Mouse (Mus musculus) fat pad, adult 2 months (tissue): ENCODE results near the gene Hccs.
"Not testable (repeated sequence)": the region's sequence is repeated elsewhere in the genome, so short reads cannot be mapped to it uniquely, and the experiment has no call there.

Source experiments
- DNase-seq: peaks from one replicate; pipeline ENCODE4 v3.0.0-alpha.2; 2011; ENCODE audit warnings: low read depth, low spot score; ENCODE audit errors: extremely low read depth

Gene Hccs

DNA sequence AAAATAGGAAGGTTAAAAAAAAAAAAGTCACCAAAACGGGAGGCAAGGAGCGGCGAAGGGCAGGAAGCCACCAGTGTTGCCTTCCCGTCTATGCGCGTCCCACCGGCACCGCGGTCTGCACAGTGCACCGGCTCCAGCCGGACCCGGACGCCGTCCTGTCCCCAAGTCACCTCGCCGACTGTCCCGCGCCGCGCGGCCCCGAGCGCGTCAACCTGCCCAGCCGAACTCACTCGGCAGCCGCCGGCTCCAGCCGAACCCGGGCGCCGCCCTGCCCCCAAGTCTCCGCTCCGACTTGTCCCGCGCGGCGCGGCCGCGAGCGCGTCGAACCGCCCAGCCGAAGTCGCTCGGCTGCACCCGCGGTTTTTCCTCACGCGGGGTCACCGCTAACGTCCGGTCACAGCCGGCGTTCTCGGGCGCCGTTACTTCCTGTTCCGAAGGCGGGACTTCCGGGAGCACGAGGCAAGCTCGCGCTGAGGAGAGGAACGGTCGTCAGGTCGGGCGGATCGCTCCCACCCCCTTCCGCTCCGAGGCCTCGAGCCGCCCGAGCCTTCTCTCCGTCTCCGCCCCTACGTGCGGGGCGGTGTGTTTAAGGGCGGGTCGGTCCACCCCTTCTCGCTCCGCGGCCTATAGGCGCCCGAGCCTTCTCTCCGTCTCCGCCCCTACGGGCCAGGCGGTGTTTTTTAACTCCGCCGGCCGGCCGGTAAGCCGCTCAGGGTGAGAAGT is at the start of gene Hccs:
Gene Hccs, minus strand, starts transcription at position 428 of the 723 bp plus-strand sequence.
- DNase-seq, result peak; percentile 23

DNA sequence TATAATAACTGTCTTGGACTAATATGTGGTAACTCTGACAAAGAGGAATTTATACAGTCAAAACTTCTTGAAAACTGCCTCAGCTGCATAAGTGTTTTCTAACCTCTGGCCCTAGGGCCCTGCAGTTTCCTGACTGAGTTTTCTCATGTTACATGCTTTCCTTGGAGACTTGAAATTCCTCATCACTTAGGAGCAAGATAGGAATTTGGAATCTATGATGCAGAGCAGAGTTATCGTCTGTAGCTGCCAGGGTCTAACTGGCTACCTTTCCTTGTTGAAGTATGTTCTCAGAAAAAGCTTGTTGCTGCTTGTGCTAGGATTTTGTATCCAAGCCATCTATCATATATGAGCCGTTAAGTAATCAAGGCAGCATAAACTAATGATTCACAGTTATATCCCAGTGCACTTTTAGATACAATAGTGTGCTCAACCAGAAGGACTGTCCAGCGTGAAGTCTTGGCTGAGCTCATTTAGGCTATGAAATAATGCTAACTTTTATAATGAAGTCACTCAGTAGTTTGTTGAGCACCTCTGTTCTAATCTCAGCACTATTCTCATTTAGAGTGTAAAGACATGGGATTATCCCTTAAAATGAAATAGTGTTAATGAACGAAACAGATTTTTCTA is 37.1 kb upstream of the Hccs start:
- DNase-seq, result no peak

DNA sequence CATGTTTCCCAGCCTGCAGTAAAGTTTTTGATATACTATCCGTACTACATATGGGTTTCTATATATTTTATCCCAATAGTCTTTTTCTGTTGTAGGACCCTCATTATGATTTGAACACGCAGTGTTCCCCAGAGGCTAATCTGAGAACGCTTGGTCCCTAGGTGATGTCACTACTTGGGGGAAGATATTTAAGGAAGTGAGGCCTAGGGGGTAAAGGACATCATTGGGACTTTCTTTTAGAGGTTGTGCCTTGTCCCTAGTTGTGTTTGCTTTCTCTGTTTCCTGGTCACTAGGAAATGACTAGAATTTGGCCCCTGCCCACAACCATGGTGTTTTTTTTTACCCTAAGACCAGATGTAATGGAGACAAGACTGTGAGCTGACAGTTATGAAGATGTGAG is 18.0 kb upstream of the Hccs start:
- no peak for DNase-seq

DNA sequence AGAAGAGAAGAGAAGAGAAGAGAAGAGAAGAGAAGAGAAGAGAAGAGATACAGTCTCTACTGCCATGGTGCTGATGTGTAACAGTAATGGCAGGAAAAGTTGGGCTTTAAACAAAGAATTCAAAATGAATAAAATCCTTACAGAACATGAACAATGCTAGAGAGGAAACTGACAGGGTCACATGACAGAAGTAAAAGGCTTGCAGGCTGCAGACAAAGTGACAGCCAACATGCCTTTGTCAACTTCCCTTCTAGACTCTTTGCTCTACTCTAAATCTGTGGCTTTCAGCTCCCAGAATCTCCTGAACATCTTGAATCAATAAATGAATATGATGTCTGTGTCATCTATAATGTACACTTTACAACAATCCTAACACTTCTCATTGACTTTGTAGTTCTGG is 17.4 kb upstream of the Hccs start:
- no peak for DNase-seq

DNA sequence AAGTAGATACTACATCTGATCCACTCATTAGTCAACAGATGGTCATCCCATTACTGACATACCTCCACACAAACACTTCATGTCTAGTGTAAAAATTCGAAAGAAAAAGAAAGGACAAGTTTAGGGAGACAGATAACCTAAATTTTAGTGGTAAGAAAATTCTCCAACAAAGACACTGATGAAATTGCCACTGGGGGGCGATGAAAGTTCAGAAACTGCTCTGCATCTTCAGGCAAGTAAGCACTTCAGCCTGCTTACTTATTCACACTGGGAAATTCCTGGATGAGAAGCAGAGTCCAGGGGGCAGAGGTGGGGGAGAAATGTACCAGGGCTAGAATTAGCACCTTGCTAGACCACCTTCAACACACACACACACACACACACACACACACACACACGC is 12.1 kb upstream of the Hccs start:
- no peak for DNase-seq

DNA sequence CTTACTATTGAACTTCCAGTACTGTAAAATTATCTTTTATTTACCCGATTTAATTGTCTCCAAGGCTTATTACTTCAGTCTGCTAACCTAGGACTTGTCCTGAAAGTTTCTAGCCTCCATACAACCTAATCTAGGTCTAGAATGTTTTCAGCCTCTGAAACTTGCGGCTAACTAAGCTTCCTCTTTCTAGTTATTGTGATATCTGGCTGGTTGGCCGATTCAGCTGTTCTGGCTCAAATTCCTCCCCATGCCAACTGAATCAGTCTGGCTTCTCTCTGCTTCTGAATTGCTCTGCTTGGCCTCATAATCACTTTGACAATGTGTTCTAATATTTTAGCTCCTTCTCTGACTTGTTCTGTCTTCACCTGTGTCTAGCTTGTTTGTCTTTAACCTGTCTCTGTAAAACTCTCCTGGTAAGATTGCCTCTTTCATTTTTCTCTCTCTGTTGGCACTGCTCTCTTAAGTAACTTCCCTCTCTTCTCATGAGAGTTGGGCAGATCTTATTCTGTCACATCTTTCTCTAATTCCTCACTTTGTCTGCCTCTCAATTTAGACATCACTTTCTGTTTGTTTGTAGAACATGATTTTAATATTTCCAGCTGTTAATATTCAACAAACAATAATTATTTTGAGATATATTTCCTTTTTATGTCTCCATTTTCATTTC is 5.9 kb upstream of the Hccs start:
- no peak for DNase-seq

DNA sequence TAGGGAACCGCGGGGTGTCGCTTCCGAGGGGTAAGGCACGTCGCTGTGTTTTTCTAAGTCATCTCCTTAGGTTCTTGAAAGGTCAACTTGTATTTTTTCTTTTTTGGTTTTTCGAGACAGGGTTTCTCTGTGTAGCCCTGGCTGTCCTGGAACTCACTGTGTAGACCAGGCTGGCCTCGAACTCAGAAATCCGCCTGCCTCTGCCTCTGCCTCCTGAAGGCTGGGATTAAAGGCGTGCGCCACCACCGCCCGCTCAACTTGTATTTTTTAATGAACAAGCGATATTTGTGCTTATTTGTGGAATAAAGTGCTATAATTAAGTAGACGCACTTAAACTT is 465 bp upstream of the Hccs start:
- not testable (repeated sequence) for DNase-seq

DNA sequence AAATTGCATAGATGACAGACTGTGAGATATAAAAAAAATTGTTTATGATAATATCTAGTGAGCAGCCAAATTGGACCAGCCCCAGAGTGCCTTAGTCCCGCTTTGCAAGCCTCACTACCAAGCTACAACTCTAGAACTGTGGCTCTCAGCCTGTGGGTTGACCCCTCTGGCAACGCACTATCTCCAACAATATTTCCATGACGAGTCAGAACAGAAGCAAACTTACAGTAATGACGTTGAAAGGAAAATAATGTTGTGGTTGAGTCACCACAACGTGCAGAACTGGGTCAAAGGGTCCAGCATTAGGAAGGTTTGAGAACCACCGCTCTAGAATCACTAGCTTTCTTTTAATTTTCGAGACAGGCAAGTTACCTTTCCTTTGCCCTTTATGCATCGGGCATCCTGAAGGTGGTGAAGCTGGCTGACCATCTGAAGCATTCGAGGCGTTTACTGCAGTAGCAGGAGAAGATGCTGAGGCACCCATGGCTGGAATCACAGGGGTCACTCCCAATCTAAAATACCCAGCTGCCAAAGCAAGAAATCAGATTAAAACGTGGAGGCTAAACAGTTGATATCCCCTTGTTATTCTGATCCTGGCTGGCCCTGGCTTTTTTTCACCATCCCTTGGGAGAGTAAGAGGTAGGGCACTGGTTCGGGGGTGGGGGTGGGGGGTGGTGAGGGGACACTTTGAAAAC is 959 bp downstream of the Hccs start:
- no peak for DNase-seq

DNA sequence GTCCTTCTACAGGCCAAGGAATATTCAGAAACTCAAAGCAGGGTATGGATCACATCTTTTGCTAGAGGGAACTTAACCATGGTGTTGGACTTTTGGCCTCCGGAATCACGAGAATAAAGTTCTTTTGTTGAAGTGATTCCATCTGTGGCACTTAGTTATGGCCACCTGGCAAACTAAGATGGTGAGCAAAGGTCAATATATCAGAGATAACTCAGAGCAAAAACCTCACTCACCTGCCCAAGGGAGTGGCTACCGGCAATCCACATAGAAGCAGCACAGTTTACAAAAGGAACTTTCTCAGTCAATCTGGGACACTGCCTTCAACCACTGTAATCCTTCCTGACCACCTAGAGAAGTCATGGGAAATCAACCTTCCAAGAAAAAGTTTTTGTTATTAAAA is 11.6 kb downstream of the Hccs start:
- no peak for DNase-seq

DNA sequence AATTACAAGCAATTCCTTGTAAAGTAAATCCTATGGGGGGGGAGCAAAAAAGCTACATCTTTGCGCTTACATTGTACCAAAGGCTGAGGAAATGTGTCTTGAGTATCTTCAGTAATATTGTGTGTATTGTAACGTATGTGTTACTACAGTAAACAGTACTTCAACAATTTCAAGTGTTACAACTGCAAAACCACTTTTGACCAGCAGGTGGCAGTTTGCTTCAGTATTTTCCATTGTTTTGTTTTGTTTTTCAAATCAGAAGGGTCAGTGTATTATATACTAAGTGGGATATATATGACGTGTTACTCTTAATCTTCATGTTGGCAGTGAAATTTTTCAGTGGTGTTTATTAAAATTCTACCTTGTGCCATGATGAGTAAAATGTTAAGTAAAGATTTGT is 16.2 kb downstream of the Hccs start:
- no peak for DNase-seq

DNA sequence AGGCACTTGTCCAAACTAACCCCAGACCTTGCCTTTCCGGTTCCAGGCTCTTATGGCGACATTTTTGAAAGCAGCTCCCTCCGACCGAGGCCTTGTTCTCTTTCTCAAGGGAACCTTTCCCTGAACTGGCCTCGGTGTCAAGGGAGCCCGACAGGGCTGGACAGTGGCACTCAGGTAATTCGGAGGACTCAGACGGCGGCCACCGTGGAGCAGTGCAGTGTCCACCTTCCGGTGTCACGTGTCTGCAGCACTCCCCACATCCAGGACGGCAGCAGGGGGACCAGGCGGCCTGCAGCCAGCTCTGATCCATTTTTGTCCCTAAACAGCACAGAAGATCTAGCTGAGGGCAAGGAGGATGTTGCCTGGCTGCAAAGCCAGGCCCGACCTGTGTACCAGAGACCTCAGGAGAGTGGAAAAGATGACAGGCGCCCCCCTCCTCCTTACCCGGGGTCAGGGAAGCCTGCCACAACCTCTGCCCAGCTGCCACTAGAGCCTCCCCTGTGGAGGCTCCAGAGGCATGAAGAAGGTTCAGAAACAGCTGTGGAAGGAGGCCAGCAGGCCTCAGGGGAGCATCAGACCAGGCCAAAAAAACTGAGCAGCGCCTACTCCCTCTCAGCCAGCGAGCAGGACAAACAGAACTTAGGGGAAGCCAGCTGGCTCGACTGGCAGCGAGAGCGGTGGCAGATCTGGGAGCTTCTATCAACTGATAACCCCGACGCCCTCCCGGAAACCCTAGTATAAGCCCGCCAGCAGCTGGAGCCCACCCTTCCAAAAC is 17.7 kb downstream of the Hccs start:
- no peak for DNase-seq

DNA sequence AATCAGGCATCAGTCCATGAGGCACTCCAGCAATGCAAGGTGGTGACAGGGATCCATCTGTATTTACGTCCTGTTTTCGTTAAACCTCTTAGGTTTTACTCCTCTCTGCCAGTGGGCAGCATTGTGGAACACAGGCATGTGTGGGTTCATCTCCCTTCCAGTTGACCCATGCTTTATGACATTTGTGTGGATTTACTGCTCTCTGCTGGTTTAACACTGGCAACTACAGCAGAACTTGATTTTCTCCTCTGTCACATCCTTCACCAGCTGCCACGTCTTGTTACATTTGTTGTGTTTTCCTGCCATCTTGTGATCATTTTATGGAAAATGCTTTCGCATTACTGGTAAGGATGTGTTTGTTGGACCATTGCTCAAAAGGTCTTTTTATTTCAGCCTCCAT is 20.6 kb downstream of the Hccs start:
- DNase-seq, result no peak

DNA sequence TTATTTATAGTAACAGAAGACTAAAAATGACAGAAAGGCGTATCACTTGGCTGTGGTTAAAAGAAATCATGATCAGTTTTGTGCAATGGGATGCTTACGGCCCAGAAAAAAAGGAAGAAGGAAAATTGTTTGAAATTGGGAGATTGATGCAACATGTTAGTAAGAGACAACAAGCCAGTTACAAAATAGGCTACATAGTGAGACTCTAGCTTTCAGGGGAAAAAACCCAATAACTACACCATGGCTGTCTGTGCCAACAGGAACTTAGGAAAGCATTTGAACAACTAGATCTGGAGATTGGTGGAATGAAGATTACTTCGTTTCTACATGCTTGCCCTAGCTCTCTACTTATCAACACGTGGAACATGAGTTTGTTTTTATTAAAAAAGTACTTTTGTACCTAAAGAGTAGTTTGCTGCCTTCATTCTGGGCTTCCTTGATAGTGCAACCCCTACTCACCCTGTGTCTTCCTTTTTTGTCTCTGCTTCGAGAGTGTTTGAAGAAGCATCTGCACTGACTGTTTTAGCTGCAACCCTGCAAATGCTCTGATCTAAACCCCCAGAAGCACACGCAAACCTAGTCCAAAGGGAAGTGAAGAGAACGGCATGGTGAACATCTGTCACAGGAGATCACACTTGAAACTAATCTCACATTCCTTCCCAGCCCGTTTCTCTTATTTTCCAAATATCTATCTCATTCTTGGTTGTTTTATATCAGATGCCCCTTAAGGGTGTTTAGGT is 56.6 kb downstream of the Hccs start:
- DNase-seq, result no peak

DNA sequence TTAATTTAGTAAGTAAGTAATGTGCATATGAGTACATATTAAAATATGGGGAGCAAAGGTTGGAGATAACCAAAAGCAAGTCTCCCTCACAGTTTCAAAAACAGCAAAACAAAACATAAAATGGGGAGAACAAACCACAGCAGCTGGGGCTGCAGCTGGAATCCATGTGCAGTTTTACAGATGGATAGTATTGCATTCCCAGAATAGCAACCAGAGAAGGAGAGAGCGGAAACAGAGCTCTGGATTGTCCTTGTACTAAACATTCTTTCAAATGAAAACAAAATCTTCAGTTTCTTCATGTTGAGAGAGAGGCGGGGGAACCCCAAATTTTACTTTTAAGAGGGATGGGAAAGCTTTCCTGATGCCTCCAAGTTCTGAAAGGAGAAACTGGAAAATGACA is 58.0 kb downstream of the Hccs start:
- no peak for DNase-seq

DNA sequence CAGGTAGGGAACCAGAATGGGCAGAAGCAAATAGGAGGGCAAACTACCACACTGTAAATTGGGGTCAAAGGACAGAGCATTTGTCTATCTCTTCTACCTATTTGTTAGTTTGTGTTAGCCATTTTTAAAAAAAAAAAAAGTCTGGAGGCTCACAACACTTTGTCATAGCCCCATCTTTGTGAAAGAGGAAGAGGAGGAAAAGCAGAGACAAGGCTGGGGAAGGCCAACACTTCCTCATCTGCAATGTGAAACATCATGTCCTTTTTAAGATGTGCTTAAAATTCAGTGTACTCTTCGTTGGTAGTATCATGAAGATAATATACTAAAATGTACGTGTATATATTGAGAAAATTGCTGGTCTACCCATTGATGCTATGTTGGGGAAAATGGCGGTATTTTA is 59.1 kb downstream of the Hccs start:
- no peak for DNase-seq

DNA sequence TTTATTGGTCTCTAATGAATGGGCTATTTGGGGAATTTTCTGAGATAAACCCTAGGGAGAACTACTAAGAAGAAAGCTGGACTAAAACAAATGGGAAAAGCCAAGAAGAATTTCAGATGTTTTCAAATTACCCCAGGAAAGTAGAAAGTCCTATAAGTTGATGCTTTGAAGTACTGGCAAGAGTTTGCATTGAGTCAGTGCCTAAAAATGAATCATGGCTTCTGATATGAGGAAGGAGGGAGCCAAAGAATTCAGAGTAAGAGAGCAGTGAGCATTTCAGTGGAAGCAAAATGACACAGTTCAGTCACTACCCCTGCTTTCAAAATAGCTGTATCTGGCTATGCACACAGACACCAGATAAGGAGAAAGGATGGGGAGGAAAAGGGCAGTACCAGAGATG is 63.4 kb downstream of the Hccs start:
- no peak for DNase-seq

DNA sequence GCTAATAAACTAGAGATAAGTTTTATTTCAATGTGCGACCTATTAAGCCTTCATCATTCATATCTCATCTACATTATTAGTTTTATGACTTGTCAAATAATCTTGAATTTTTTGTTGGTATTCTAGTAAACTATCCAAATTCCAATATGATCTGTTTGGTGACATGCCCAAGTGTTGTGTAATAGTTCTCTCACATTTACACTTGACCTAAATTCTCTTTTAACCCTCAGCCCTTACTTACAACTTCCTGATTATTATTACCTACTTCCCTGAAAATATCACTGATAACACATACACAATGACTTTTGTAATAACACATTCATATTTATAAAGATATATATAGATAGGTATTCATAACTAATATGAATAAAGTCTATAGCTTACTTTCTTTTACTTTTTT is 64.3 kb downstream of the Hccs start:
- no peak for DNase-seq

DNA sequence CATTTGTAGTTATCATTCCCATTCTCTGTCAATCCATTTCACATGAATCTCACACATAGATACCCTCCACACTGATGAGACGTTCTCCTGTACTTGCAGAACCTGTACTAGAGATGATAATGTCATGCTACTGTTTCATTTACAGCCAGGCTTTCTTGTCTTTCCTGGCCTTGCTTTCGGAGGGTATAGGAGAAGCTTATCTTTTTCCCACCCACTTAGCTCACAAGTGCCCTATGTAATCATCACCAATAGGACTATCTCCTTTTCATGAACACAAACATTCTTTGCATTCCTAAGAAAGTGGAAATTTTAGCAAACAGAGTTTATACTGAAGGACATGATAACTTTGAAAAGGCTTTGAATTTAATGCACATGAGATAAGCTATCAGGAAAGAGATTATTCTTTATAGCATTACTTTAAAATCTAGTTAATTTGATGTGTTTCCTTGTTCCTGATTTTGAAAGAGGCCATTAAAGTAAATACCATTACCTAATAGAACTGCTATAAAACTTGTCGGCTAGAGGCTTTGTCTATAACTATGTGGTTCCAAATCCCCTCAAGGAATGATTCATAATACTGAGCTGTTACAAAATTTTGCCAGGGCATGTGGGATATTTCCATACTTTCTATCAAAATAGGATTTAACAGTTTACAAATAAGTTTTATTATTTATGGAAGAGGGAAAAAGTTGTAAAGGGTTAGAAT is 97.7 kb downstream of the Hccs start:
- no peak for DNase-seq

DNA sequence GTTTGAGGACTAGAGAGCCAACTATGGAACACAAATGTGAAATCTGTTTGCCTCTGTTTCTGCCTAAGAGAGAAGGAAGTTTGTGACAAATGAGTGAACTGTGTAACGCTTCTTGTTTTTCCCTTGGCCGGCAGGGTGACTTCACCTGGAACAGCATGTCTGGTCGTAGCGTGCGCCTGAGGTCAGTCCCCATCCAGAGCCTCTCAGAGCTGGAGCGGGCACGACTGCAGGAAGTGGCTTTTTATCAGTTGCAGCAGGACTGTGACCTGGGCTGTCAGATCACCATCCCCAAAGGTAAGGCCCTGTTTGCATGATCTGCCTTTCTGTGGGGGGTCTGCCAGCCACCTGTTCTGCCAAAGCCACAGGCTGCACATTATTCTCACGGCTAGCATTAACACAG is 100.1 kb downstream of the Hccs start:
- no peak for DNase-seq

DNA sequence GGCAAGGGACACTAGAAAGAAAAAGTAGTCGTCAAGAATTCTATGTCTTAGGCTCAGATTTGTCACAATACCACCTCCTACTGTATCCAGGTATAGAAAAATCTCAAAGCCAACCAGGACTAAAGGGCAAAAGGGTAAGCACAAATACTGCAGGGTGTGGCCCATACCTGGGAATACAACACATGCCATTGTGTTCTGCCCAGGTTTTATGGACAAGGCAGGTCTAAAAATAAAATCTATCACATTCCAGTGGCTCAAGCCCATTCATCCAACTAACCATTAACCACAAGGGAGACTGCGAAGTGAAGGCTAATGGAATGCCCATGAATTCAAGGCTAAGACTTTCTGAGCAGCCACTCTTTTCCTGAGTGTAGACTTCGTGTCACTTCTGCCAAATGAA is 110.2 kb downstream of the Hccs start:
- no peak for DNase-seq
